Mouse (Mus musculus): ENCODE results near the gene Ctso. TPM values are rescaled to one million over a fixed set of nuclear protein-coding genes. Genes with fewer than 3 reads are reported as not detected.

Ctso gene
- total RNA-seq, 2 experiments from 2014 or later, result 4.1 to 4.7 TPM

DNA sequence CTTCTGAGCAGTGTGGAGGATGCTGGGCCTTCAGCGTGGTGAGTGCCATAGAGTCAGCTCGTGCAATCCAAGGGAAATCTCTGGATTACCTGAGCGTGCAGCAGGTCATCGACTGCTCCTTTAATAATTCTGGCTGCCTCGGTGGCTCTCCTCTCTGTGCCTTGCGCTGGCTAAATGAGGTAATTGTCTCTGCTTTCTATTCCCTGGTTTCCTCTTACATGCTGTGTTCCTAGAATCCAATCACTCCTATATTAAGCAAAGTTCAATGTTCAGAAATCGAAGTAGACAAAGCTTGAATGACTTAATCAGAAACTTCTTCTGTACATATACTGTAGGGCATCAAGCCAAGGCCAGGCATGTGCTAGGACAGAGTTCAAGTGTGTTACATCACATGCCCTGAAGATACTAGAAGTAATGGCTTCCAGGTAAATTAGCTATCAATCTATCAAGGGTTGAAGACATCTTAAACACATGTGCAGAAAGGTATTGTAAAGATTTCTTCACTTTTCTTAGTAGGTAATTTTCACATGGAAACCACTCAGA lies 12.5 kb downstream of the Ctso start:
- intact Hi-C loops (cut with DNase I; ENCODE audit: low total_unique reads), result no loop called here
- no peak for DNase-seq

DNA sequence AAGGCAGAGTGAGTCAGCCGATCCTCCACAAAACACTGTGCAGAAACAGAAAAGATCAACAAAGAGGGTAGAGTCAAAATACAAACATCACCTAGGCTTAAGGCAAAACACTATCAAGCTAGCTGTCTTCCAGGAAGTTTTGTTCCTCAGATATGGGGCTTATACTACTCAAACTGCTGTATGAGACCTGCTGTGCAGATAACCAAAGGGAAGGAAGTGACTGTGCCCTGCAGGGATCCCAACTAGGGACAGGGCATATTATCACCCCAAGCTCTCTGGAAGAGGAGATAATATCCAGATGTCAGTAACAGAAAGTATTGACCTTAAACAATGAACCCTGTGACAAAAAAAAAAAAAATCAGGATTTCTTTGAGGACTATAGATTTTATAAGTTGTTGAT lies 16.6 kb downstream of the Ctso start:
- no peak for DNase-seq
- intact Hi-C loops (cut with DNase I; ENCODE audit: low total_unique reads), result no loop called here

DNA sequence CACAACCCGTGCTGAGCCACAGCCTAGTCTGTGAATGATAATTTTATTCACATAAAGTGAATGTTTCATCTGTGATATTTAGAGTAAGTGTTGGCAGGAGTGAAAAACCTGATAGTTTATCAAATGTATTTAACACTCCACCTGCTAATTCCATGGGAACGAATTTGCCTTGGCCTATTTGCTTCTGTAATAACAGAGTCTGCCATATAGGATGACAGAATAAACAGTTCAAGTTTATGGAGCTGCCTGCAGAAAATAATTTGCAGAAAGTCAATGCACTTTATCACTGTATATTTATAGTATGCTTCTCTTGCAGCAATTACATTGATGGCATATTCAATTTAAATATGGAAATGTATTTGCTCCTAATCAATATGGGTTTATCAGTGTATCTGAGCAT lies 19.4 kb downstream of the Ctso start:
- no peak for DNase-seq
- intact Hi-C loops (cut with DNase I; ENCODE audit: low total_unique reads), result no loop called here

DNA sequence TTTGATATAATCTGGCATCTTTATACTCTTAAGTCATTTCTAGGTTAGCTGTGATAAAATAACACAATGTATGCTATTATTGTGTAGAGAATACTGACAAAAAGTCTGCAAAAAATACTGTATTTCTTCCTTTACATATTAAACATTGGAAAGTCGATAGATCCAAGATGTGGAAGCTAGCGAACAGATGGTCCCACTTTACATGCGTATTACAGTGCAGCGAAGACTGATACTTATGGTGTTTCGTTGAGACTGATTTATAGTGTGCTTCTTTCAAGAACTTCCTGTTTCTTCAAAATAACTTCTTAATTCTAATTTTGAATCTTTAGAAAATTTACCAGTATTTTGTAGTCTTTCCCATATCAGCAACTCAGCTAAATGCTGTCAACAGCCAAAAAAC lies 25.1 kb downstream of the Ctso start:
- DNase-seq, result no peak

DNA sequence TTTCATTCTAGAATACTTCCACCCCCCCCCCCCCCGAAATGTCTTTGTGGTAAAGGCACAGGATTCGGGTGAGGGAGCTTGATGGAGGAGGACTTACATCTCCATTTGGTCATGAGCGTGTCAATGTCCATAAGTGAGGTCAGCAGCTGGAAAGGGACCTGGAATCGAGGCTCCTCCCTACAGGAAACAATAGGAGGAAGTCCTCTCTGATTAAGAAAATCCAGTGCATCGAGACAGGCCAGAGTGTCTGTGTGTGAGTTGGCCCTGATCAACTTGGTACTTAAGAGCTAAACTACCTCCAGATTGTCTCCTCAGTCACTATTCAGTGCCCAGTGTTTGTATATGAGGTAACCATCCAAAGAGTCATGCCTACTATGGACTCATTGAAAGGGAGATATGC lies 28.9 kb downstream of the Ctso start:
- intact Hi-C loops (cut with DNase I; ENCODE audit: low total_unique reads), result no loop called here
- no peak for DNase-seq

More for the DNA sequence above, 25.1 kb downstream of the Ctso start:
- intact Hi-C loops (cut with DNase I; ENCODE audit: low total_unique reads), result no loop called here

DNA sequence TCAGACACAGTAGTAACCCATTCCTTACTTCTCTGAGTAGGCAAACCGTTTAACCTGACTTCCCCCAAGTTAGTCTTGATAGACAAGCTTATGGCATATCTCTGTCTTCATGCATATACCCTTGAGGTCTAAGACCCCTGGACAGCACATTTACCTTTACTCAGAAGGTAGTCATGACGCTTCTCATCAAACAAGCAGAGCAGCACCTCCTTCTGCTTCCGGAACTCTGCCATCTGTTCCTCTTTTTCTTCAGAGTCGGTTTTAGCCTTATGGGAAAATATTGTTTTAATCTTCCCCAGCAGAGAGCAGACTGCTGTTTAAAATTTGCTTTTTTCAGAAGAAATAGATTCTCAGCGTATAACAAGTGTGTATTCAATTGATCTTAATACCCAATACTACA lies 31.4 kb downstream of the Ctso start:
- DNase-seq, result no peak
- intact Hi-C loops (cut with DNase I; ENCODE audit: low total_unique reads), result no loop called here

DNA sequence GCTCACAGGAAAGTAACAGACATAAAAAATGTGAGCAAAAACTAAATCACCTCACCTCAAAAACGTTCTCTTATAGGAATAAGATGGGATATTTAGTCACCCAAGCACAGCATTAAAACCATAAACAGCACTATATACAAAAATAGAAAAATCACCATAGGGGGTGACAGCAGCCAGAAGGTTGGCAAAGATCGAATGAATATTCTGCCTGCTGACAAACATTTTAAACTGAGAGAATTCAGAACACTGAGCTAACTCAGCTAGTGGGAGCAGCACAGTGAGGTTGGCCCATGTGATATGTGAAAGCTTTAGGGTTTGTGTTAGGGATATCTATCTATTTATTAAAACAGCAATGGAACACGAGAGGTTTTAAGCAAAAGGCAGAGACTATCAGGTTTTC lies 32.2 kb downstream of the Ctso start:
- intact Hi-C loops (cut with DNase I; ENCODE audit: low total_unique reads), result no loop called here
- no peak for DNase-seq

DNA sequence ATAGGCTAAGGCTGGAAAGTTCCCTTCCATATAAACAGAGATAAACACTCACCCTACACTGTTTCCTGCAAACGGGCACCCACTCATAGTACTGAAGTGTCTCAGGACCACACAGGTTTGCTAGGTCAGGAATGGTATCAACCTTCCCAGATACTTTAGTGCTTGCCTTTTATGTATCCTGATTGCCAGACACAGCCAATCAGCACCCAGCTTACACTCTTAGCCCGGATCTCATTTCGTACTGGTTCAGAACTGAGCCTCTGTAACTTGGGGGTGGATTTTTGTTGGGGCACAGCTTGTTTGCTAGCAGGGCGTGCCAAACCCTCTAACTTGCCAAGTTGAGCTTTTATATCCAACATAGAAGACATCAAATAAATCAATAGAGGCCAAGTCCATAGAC lies 43.2 kb downstream of the Ctso start:
- intact Hi-C loops (cut with DNase I; ENCODE audit: low total_unique reads), result no loop called here
- DNase-seq, result no peak

DNA sequence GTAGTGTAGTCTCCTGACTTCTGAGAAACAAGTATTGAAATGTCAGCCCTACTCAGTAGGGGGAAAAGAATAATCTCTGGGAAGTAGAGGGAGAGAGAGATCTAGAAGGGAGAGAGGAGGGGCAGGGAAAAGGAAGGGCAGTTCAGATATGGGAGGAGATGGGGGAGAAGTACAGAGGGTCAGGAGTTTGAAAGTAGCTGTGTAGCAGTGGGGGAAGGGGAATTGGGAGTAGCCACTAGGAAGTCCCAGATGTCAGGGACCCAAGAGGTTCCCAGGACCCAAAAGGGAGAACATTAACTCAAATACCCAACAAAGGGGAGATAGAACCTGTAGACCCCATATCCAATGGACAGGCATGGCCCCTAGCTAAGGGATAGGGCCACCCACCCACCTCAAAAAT lies 43.7 kb downstream of the Ctso start, which contains the start of gene Tdo2:
Tdo2 (minus strand) TSS at position 101 of the 400 bp plus-strand sequence.
- intact Hi-C loops (cut with DNase I; ENCODE audit: low total_unique reads), result no loop called here
- no peak for DNase-seq

DNA sequence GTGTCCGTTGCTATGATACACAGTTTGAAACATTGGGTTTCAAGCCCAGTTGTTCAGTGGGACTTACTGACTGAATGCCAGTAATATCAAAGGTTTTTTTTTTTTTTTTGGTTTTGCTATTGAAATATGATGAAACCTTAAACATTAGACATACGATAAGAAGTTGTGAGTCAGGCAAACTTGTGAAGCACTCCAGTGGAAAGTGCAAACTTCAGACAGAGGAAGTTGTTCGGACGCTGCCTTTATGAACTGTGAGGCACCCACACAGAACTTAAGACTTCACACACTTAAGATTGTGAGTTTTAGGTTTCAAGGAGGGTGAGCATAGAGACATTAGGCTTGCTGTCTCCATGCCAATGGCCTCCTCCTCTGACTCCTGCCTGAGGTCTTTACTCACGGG lies 49.2 kb downstream of the Ctso start:
- intact Hi-C loops (cut with DNase I; ENCODE audit: low total_unique reads), result no loop called here
- no peak for DNase-seq

DNA sequence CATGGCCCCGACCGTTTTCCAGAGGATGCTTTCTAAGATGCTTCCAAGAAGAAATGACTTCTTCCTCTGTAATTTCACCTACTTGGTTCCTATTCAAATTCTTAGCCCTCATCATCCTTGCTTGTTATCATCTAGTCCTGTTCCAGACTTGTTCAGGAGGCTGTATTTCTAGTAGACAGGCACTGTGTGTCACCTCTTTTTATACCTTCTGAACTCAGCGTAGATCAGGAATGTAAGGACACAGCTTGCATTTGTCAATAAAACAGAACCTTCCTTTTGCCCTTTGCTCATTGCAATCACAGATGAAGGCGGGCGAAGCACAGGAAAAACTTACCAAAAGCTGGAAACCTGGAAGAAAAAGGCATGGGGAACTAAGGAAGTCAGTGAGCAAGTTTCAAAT lies 49.6 kb downstream of the Ctso start, which contains the start of gene Asic5:
Asic5 (plus strand) TSS at position 301 of the 400 bp plus-strand sequence.
- DNase-seq, result no peak
- intact Hi-C loops (cut with DNase I; ENCODE audit: low total_unique reads), result no loop called here

DNA sequence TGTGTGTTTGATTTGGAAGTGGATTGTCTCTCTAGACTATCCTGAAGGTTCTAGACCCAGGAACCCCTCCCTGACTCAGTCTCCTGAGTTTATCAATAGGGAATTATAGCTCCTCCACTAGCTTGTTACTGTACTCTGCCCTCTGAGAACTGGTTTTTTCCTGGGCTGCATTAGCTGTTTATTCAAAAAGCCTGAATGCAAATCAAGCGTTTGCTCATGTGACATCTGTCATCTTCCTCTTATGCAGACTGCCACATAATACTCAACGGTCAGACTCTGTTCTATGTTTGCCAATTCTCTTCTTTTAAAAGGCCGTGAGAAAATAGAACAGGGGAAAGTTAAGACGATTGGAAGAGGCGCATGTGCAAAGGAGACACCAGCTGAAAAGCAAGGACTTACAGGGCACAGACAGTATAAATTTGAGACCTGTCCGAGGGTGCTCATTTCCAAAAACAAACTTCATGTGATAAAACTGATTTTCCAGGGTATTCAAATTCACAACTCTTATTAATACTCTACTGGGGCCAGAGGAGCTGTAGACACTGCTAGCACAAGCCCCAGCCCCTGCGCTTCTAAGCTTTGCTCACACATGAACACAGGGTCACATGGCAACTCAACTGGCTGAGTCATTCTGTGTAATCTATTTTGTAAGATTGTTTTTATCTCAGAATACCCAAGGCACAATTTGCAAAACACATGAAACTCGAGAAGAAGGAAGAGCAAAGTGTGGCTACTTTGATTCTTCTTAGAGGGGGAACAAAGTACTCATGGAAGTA lies 50.9 kb downstream of the Ctso start:
- no peak for DNase-seq
- intact Hi-C loops (cut with DNase I; ENCODE audit: low total_unique reads), result no loop called here

DNA sequence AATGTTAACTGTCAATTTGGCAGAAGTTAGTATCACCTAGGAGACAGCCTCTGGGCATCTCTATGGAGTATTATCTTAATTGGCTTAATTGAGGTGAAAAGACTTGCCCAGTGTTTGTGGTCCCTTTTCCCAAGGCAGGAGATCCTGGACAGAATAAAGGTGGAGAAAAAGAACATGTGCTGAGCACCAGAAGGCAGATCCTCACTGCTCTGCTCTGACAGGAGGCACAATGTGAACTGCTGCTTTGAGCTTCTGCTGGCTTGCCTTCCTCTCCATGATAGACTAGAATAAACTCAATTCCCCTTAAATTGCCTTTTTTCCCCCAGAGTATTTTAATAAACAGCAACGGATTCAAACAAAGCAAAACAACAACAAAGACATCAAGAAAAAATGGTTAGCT lies 52.7 kb downstream of the Ctso start:
- DNase-seq, result no peak
- intact Hi-C loops (cut with DNase I; ENCODE audit: low total_unique reads), result no loop called here

DNA sequence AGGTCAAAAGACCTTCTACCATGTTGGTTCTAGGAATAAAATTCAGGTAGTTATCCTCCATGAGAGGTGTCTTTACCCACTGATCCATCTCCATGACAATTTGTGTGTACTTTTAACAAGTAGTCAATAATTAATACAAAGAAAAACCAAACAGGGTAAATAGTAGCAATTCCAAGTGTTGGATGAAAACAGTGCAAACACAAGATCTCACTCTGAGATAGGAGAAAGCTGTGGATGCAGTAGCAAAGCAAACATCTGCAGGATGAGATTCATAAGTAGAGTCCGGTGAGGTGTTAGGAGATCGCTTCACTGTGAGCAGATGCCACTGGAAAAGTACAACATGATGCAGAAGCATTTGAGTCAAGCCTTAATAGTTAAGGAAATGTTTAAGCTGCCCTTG lies 53.7 kb downstream of the Ctso start:
- DNase-seq, result no peak
- intact Hi-C loops (cut with DNase I; ENCODE audit: low total_unique reads), result no loop called here

DNA sequence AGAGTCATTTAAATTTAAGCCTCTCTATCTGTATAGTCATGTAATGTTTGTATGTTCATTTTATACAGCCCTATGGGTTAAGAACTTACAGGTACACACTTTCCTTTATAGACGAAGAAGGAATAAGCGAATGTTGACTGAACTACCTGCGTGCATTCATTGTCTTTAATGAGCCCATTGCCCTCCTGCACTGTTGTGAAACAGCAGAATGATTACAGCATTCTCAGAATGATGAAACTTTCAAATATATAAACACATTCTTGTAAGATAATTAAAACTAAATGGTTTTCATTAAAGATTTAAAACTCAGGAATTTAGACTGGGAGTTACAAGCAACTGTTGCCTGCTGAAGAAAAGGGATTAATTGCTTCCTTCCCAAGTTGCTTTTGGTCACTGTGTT lies 55.2 kb downstream of the Ctso start:
- no peak for DNase-seq
- intact Hi-C loops (cut with DNase I; ENCODE audit: low total_unique reads), result no loop called here

DNA sequence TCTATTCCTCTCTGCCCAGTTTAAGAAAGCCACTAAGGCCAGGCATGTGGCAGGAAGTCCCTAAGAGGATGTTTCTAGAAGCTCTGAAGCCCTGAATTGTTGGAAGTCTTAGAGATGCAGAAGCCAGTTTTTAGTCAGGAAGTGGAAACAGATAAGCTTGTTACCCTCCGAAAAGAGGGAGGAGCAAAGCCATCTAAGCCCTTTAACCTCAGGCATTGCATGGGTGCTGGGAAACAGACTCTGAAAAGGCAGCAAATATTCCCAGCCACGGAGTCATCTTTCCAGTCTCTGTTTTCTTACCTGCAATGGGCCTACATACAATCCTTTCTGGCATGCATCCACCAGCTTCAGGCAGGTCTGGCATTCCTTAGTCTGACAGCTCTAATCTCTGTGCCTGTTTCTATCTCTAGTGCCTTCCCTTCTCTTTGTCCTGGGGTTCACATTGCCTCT lies 57.3 kb downstream of the Ctso start:
- DNase-seq, result no peak
- intact Hi-C loops (cut with DNase I; ENCODE audit: low total_unique reads), result no loop called here

DNA sequence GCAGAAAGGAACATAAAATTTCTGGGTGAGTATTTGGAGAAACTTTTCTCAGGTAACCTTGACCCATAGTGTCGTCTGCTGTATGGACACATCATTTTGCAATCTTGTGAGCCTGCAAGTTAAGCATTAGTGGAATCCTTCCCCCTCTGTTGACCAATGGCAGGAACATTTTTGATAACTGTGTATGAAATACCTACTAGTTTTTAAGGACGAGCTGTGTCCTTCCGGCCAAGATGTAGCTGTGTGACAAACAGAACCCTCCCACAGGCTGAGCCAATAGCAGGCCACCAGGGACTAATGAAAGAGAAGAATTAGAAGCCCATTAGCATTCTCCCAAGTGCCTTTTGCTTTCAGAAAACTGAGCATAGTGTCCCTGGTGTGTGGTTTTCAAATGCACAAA lies 58.1 kb downstream of the Ctso start:
- DNase-seq, result no peak
- intact Hi-C loops (cut with DNase I; ENCODE audit: low total_unique reads), result no loop called here

DNA sequence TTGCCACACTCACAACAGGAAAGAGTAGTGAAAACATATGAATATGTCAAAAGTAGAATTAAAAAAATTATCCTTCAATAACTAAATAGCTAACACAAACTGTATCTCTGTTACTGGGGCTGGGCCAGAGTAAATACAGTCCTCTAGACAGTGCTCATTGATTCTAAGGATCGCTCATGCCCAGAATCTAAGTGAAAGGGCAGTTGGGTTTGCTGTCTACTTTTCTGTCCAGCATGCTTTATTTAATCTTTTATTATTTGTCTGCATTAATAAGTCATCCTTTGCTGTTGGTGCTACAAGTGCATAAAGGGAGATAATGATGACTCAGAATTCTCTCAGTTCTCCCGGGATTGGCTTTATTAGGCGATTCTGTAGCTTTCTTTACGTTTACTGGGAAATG lies 63.0 kb downstream of the Ctso start:
- no peak for DNase-seq
- intact Hi-C loops (cut with DNase I; ENCODE audit: low total_unique reads), result no loop called here

DNA sequence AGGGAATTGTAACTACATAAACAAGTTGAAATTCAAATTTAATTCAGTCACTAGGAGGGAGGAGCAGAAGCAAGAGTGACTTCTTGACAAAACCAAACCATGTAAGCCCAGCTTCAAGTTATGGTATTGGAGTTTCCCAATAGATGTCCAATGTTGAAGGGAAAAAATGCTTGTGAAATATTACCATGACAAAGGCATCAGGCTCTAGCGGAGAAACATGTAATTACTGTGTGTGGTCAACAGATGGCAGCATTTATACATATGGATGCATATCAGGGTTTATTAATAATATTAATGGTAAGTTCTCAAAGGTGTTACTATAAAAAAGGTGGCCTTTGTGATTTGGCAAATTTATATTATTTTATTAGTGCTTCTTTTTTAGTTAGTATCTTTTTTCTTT lies 63.6 kb downstream of the Ctso start:
- intact Hi-C loops (cut with DNase I; ENCODE audit: low total_unique reads), result no loop called here
- DNase-seq, result no peak
